Mouse (Mus musculus) heart, postnatal 0 days (tissue): Measurements from ENCODE around the gene Gm20521. TPM values are rescaled to one million over a fixed set of nuclear protein-coding genes. Genes with fewer than 3 reads are reported as not detected.
A peak's percentile ranks its signal among the peaks of the same experiment; 100 is the strongest.

Experiments
- ATAC-seq: fragments of 200-750 bp; cut with Nextera tagmentation; 2 replicates; pipeline ENCODE4 v1.8.0; 2017; ENCODE audit warnings: low read depth, moderate number of reproducible peaks, moderate library complexity; ENCODE audit not compliant: insufficient read depth
- DNase-seq: peaks from one replicate; pipeline ENCODE4 v3.0.0-alpha.2; 2016; ENCODE audit warnings: low spot score
- H3K27ac ChIP-seq: fragments of 300-500 bp; sonication (generic); 2 replicates; pipeline ENCODE4 v1.5.1; 2014; ENCODE audit warnings: low read depth, mild to moderate bottlenecking
- H3K27me3 ChIP-seq: fragments of 300-500 bp; sonication (generic); 2 replicates; pipeline ENCODE4 v1.6.1; 2014; ENCODE audit warnings: low read length, mixed read lengths; ENCODE audit not compliant: control insufficient read depth, insufficient read depth
- H3K36me3 ChIP-seq: fragments of 300-500 bp; sonication (generic); replicated peaks from 2 replicates; pipeline ENCODE4 v1.6.1; 2014; ENCODE audit warnings: low read length, mixed read lengths; ENCODE audit not compliant: control insufficient read depth, insufficient read depth
- H3K4me1 ChIP-seq: fragments of 300-500 bp; sonication (generic); 2 replicates; pipeline ENCODE4 v1.6.1; 2014; ENCODE audit warnings: antibody characterized with exemption; ENCODE audit not compliant: control insufficient read depth, insufficient read depth
- H3K4me2 ChIP-seq: fragments of 300-500 bp; sonication (generic); 2 replicates; pipeline ENCODE4 v1.6.1; 2014; ENCODE audit warnings: low read depth, mild to moderate bottlenecking, low read length, moderate library complexity
- H3K4me3 ChIP-seq: fragments of 300-500 bp; sonication (generic); 2 replicates; pipeline ENCODE4 v1.5.1; 2014; ENCODE audit warnings: low read depth, low read length
- H3K9ac ChIP-seq: fragments of 300-500 bp; sonication (generic); replicated peaks from 2 replicates; pipeline ENCODE4 v1.6.1; 2014; ENCODE audit warnings: low read depth, low read length, mixed read lengths
- H3K9me3 ChIP-seq: fragments of 300-500 bp; sonication (generic); replicated peaks from 2 replicates; pipeline ENCODE4 v1.6.1; 2016; ENCODE audit warnings: low read length; ENCODE audit not compliant: control insufficient read depth
- CTCF ChIP-seq: IDR thresholded peaks from 2 replicates; pipeline ENCODE4 v1.5.1; 2016; ENCODE audit warnings: antibody characterized with exemption, control low read depth, low read depth
- EP300 ChIP-seq: IDR thresholded peaks from 2 replicates; pipeline ENCODE4 v1.6.1; 2016; ENCODE audit warnings: antibody characterized with exemption, low read depth
- WGBS: fragments of 180-500 bp; shearing (Covaris S2); extraction: QIAGEN DNeasy Blood & Tissue Kit; methylation state at CpG from one replicate; pipeline ENCODE4 v1.1.7; 2014; 5-methylcytosine and 5-hydroxymethylcytosine counted together
- polyA plus RNA-seq: library from polyadenylated mRNA; unstranded; fragments of >200 nt; fragmentation: Nextera tagmentation; extraction: Ambion mirVana; gene quantifications from 2 replicates; pipeline ENCODE4 v1.2.1, GENCODE M21; 2015
- total RNA-seq: library from RNA; depleted of rRNA; stranded (reverse); fragments of >200 nt; gene quantifications from 2 replicates; pipeline ENCODE4 v1.2.3, GENCODE M21; 2014; ENCODE audit warnings: low replicate concordance

Gm20521 gene
- total and polyA plus RNA-seq, 2 experiments from 2014 or later = 0.18 TPM; not detected in 1

DNA sequence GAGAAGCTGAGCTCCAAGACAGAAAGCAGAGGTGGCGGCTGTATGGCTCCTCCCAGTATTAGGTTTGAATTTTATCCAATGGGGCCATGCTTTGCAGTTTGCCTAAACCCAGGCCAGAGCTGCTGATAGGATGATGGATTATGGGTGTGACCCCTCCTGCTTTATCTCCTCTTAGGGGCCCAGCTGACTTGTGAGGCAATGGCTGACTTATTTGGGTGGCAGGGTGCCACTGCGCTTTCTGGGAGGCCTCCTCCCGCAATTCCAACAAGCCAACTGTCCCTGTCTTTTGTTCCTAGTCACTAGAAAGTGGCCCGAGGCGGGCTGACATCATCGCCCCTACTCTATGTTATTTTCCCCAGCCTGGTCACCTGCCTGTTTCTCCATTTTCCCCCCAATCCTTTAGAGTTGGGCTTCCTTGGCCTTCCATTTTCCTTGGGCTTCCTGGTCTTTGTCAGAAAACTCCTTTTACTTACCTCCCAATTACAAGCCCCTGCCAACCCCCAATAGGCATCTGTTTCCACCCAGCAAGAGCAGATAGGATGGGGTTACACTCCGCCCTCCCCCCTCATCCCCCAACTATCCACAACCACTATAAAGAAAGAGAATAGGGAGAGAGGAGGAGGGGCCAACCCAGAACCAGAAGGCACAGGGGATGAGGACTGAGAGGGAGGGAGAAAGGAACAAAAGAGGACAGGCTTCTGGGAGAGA is 41.6 kb downstream of the Gm20521 start:
- 37% methylated on average over 7 of the region's 7 CpGs for WGBS

GRCm38 (mm10) chr14:54925349-54926342 is 42.4 kb downstream of the Gm20521 start, which contains the start of gene Efs:
Efs (minus strand) TSS chr14:54926126.
- TF ChIP-seq CTCF (no peak), EP300 (no peak)
- WGBS = 9% methylated on average over 44 of the region's 57 CpGs
- ATAC-seq (peak; percentile 69), DNase-seq (no peak)
- Histone ChIP-seq H3K36me3 (no peaks in the 10 kb centered on the region), H3K9me3 (no peaks in the 10 kb centered on the region), H3K27me3 (no peaks in the 10 kb centered on the region), H3K4me2 (peak within 1 kb of the TSS; percentile 81), H3K4me3 (peak within 1 kb of the TSS; percentile 53), H3K4me1 (peaks cover 3% of the 10 kb centered on the region; the same call in 1 of the 2 replicates), H3K9ac (peak within 1 kb of the TSS; percentile 63), H3K27ac (peak within 1 kb of the TSS; percentile 82)

More for the DNA sequence above, 41.6 kb downstream of the Gm20521 start:
- Histone ChIP-seq H3K9ac (no peak overlapping the region), H3K27ac (peak overlapping the region; percentile 82), H3K4me2 (peak overlapping the region; percentile 81), H3K9me3 (no peaks in the 10 kb centered on the region), H3K27me3 (no peaks in the 10 kb centered on the region), H3K36me3 (no peaks in the 10 kb centered on the region), H3K4me1 (peaks cover 3% of the 10 kb centered on the region; the same call in 1 of the 2 replicates), H3K4me3 (peak overlapping the region; percentile 53)
- DNase-seq (no peak), ATAC-seq (peak; percentile 66)
- TF ChIP-seq EP300 (no peak; the same call in 1 of the 2 replicates), CTCF (no peak)

GRCm38 (mm10) chr14:54926401-54927158 is 43.3 kb downstream of the Gm20521 start:
- 2% methylated on average over 42 of the region's 58 CpGs for WGBS
- TF ChIP-seq EP300 (no peak), CTCF (no peak)
- Histone ChIP-seq H3K9ac (peak overlapping the region; percentile 63), H3K4me2 (peak overlapping the region; percentile 81), H3K36me3 (no peaks in the 10 kb centered on the region), H3K9me3 (no peaks in the 10 kb centered on the region), H3K4me1 (peaks cover 3% of the 10 kb centered on the region; the same call in 1 of the 2 replicates), H3K27ac (peak overlapping the region; percentile 82), H3K4me3 (peak overlapping the region; percentile 53), H3K27me3 (no peaks in the 10 kb centered on the region)
- DNase-seq (no peak), ATAC-seq (peak; percentile 40)

DNA sequence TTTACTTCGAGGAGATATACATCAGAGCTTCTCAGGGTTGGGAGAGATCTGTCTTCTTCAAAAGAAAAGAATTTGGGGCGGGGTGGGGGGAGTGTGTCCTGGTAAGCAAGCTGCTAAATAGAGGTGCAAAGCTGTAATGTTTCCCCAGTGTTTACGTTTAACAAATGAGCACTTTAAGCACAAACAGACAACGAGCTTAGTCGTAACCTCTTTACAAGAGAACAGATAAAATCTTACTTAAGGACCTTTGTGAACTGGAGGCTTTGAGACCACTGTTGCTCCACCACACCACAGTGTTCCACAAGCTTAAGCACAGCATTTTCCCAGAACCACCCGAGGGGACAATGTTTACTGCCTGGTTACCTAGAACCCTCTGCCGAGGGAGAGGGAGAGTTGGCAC is 44.1 kb downstream of the Gm20521 start:
- Histone ChIP-seq H3K36me3 (no peaks in the 10 kb centered on the region), H3K4me2 (0 out of 2 replicates have a peak overlapping the region, but pooled peaks have one; percentile 81), H3K4me3 (no peak overlapping the region), H3K27me3 (no peaks in the 10 kb centered on the region), H3K9ac (no peak overlapping the region), H3K27ac (peak overlapping the region; percentile 82; the same call in 1 of the 2 replicates), H3K4me1 (peaks cover 3% of the 10 kb centered on the region; the same call in 1 of the 2 replicates), H3K9me3 (no peaks in the 10 kb centered on the region)
- TF ChIP-seq EP300 (no peak), CTCF (no peak)
- ATAC-seq (no peak), DNase-seq (no peak)
- 45% methylated on average over 7 of the region's 7 CpGs for WGBS

DNA sequence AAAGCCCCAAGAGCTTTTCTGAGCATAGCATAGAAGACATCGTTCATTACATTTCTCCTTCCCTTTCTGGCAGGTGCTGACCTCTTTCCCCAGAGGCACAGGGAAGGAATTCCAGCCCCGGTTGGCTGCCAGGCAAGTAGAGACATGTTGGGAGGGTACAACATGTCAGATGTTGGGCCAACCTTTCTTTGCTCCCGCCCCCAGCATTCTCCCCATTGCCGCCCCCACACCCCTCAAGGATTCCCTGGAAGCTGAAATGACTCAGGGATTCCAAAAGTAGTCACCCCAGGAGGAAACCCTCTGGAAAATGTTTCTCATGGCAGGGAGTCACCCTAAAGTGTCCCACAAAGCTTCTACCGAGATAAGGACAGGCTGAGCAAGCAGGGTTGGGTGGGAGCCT is 46.6 kb downstream of the Gm20521 start:
- no peak for ATAC-seq
- Histone ChIP-seq H3K36me3 (no peaks in the 10 kb centered on the region), H3K9ac (no peak overlapping the region), H3K4me3 (no peak overlapping the region), H3K27me3 (no peaks in the 10 kb centered on the region), H3K9me3 (no peaks in the 10 kb centered on the region), H3K27ac (no peak overlapping the region), H3K4me1 (no peaks in the 10 kb centered on the region; the same call in 1 of the 2 replicates), H3K4me2 (no peak overlapping the region)
- 53% methylated on average over 5 of the region's 5 CpGs for WGBS
- DNase-seq = no peak
- no peak for TF ChIP-seq EP300
- no peak for TF ChIP-seq CTCF
